Mouse (Mus musculus) CD4-positive, CD25-positive, alpha-beta regulatory T cell, adult 4 months (primary cell): ENCODE results near the gene Rnf213. TPM values are rescaled to one million over a fixed set of nuclear protein-coding genes. Genes with fewer than 3 reads are reported as not detected.

Experiments
- ATAC-seq: one replicate; pipeline ENCODE4 v1.8.0; 2017
- polyA plus RNA-seq, 2 experiments: library from polyadenylated mRNA; unstranded; fragments of 100-300 nt; shearing (Covaris generic); gene quantifications; one replicate each; pipeline ENCODE4 v1.2.1; 2017

Gene Rnf213
- polyA plus RNA-seq, 2 experiments from 2014 or later = 51.8 to 54.0 TPM

DNA sequence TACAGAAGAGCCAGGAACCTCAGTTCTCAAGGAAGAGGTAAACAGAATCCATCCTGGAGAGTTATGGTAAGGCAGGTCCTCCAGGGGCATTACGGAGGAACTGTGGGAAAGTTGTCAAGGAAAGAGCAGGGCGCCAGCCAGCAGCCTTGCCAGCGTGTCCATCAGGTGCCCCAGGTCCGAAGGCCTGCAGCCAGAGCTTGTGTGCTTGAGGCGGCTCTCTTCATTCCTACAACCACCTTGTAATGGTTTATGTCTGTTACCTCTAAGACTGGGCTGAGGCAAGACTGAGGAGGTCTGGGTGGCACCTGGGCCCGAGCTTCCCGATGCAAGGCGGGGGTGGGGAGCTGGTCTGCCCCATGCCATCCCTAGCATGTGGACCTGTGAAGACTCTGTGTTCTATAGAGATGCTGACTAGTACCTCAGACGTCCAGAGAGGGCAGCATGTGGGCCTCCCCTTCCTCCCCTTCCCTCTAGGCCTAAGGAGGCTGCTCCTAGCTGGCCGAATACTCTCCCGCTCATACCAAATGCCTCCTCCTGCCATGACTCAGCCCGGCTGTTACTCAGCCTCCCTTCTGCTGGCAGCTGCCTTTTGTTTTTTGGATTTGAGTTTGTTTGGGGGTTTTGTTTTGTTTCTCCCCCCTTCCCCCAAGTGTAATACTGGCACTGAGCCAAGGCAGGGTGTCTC is 123.9 kb downstream of the Rnf213 start:
- no peak for ATAC-seq

DNA sequence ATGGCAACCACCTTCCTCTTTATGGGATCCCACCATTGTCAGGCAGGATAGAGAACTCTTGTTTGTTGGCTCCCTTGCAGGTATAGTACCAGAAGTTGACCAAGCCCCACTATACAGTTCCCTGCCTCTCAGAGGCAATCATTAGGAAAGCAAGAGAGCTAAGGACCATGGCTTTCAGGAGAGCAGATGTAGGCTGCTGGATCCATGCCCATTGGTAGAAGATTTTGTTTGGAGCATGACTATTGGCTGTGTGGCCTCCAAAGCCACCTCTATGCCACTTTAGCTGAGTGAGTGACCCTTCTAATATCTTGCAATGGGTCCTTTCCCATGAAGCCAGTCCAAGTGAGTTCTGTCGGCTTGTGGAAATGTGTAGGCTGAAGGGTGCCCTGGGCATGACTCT is 126.5 kb downstream of the Rnf213 start:
- ATAC-seq = no peak

- ATAC-seq = no peak
Observed at GRCm38 (mm10) chr11:119520005-119520712, 127.3 kb downstream of the Rnf213 start.

DNA sequence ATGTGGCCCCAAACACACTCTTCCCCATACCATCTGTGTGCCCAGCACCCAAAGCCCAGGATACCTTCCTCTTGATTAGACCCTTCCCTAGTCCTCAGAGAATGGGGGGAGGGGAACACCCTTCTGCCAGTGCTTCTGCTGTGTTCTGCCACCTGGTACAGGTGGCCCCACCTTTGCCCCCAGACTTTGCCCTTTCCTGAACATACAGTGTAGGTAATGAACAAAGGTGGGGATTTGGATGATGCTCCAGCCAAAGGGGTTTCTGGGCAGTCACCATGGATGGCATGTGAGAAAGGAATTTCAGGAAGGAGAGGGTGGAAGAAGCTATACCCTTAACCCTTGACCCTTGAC is 127.8 kb downstream of the Rnf213 start:
- no peak for ATAC-seq

DNA sequence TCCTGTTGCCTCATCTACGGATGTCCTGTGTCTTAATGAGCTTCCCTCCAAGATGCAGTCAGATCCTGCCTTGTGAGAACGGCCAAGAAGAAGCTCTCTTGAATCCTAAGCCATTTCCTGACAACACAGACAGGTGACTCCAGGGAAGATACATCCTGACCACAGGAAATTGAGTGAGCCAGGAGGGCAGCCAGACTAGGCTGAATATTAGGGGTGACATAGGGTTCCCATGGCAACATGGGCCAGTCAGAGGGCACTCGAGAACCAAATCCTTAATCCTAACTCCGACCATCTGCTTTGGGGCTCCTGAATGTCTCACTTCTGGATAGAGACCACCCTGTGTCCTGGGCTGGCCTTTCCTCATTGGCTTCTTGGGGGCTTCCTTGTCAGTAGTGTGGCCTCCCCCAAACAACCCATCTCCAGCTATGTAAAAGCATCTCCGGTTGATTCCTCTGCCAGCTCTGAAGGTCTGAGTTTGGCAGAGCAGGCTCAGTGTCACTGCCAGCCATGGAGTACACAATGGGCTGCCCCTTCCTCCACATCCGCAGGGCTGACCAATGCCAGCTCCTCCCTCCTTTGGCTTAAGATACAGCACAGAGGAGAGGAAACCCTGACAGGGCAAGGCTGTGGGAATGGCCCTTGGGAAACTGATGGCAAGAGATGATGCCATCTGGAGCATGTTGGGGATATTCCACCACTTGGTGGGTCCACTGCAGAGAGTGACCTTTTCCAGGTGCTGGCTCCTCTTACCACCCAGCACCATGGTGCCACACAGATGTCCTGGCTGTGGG is 129.2 kb downstream of the Rnf213 start:
- no peak for ATAC-seq

DNA sequence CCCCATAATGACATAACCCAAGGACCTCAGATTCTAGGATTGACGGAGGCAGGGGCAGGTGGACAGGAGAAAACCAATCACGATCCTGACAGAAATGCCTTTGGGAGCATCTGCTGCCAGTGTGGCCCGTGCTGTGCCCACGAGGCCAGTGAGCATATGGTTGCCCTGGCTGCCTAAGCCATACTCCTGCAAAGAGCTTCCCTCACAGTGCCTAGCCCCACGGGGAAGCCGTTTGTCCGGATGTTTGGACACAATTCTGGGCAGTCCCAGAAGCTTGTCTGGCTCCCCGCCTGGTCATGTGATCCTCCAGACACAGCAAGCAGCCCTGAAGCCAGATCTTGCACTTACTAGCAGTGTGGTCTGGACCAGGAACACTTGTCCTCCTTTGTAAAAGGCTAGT is 129.9 kb downstream of the Rnf213 start:
- ATAC-seq = no peak

GRCm38 (mm10) chr11:119523392-119523791 is 130.5 kb downstream of the Rnf213 start:
- ATAC-seq = no peak

DNA sequence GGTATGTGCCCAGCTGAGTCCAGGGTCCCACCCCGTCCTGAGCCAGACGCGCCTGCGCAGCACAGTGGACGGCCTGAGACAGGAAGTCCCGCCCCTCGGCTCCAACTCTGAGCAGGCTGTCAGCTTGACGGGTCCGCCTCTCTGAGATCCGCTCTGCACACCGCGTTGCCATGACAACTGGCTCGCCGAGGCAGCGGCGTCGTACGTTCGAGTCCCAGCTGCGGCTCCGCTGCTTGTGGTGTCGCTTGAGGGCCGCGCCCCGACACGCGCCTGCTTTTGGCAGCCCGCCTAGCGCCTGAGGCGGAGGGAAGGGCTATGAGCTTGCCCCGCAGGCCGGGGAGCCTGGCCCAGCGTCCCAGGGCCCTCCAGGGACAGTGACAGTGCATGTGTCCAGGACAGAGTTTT is 131.6 kb downstream of the Rnf213 start:
- ATAC-seq = peak; percentile 99

DNA sequence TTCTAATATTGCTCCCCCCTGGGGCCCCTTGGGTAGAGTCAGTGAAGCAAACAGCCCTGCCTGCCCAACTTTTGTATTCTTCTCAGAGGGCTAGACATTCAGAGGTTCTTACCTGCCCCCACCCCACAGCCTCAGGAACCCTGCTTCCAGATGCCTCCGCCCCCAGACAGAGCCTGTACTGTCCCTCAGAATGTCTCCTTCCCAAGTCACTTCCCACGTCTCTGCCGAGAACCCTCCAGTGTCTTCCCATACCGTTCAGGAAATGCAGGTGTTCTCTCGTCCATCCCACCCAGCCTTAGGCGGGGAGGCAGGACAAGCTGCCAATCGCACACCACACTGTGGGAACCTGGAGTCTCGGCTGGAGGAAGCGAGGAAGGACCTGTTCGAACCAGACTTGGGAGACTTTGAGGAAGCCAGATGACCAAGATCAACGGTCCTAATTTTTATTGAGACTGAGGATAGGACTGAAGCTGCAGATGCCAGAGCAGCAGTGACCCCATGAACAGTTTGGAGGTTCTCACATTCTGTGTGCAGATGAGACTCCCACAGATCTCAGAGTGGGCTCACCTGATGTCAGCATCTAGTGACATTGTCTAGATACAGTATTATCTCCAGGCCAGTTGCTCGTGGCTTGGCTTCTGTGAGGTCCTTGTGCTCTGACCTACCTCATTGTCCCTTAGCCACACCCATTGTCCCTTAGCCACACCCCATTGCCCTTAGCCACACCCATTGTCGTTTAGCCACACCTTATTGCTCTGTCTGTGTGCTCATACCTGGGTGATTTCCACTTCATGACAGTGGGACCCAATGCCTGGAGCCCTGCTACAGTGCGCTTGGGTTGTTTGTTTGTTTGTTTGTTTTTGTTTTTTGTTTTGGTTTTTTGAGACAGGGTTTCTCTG is 133.4 kb downstream of the Rnf213 start:
- ATAC-seq = no peak

DNA sequence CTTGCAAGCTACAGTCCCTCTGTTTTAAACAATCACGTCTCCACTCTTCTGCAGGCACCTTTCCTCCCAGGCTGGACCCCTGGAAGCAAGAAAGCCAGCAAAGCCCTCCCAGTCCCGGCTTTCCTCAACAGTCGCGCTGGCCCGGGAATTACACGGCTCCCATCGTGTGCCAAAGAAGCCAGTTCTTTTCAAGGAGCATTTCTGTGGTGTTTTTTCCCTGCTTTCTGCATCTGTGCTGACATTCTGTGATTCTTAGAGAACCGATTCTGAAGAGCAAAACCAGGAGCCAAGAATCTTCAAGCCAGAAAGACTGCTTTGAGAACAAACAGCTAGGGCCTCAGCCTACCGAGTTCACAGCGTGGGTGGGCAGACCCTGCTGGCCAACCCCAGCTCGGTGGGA is 136.0 kb downstream of the Rnf213 start:
- ATAC-seq = no peak

DNA sequence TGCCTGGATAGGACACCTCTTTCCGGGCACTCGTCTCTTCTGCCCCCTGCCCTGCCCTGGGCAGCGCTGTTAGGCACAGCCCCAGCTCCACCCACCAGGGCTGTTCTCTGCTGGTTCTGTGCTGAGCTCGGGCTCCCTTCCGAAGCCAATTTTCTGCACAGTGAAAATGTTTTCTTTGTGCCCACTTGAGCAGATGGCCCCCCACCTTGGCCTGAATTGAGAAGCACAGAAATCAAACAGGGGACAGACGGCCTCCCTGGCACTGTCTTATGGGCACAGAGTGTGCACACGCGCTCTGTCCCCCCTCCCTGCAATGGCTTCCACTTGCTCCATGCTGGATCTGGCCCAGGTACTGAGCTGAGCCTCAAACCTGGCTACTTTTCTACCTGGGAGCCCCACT is 139.6 kb downstream of the Rnf213 start:
- no peak for ATAC-seq

- ATAC-seq = no peak
Observed at GRCm38 (mm10) chr11:119533745-119534144, 140.8 kb downstream of the Rnf213 start.

Other genes with a start within 250 kb of the Rnf213 start
- gene Tbc1d16, start 164.6 kb upstream of the Rnf213 start, polyA plus RNA-seq = 1 to 10 TPM in 1 of 2 experiments, under 1 TPM in 1; 0.72 to 1.0 TPM
- 1 to 10 TPM; 2.9 to 3.6 TPM for gene Ccdc40, start 164.5 kb upstream of the Rnf213 start, polyA plus RNA-seq
- 10 to 100 TPM; 11.5 to 27.8 TPM for gene Gaa, start 125.2 kb upstream of the Rnf213 start, polyA plus RNA-seq
- gene Eif4a3, start 93.0 kb upstream of the Rnf213 start, polyA plus RNA-seq = 100 to 1,000 TPM; 175 to 208 TPM
- gene Card14, start 85.3 kb upstream of the Rnf213 start, polyA plus RNA-seq = not detected
- 10 to 100 TPM in 1 of 2 experiments, 1 to 10 TPM in 1; 7.4 to 19.9 TPM for gene Sgsh, start 37.6 kb upstream of the Rnf213 start, polyA plus RNA-seq
- 10 to 100 TPM in 1 of 2 experiments, 1 to 10 TPM in 1; 8.0 to 16.2 TPM for gene Slc26a11, start 37.5 kb upstream of the Rnf213 start, polyA plus RNA-seq
- gene Endov, start 98.2 kb downstream of the Rnf213 start, polyA plus RNA-seq = 10 to 100 TPM; 11.2 to 21.9 TPM
- gene Nptx1, start 154.7 kb downstream of the Rnf213 start, polyA plus RNA-seq = not detected
- 10 to 100 TPM in 1 of 2 experiments, 1 to 10 TPM in 1; 8.7 to 12.2 TPM for gene Rptor, start 209.8 kb downstream of the Rnf213 start, polyA plus RNA-seq